Mouse (Mus musculus): ENCODE measurements around the gene Letm1.

GRCm38 (mm10) chr5:33705612-33706349, 76.8 kb downstream of the Letm1 start:
- TF ChIP-seq CTCF (IDR thresholded peaks at IDR 0.05) (no peak), POLR2A (IDR thresholded peaks at IDR 0.05; ENCODE audit: insufficient read depth, low read depth, low read length) (no peak), EP300 (IDR thresholded peaks at IDR 0.05; ENCODE audit: insufficient read depth, low read depth, low read length) (no peak)
